Mouse (Mus musculus) liver, postnatal 0 days (tissue): ENCODE results near the gene Ap3b1. TPM values are rescaled to one million over a fixed set of nuclear protein-coding genes. Genes with fewer than 3 reads are reported as not detected.
"Not testable (repeated sequence)": the region's sequence is repeated elsewhere in the genome, so short reads cannot be mapped to it uniquely, and the experiment has no call there.

Experiments
- ATAC-seq: fragments of 200-750 bp; cut with Nextera tagmentation; 2 replicates; pipeline ENCODE4 v1.8.0; 2017; ENCODE audit warnings: mild to moderate bottlenecking, moderate library complexity
- DNase-seq: peaks from one replicate; pipeline ENCODE4 v3.0.0-alpha.2; 2016
- H3K27ac ChIP-seq: fragments of 300-500 bp; sonication (generic); 2 replicates; pipeline ENCODE4 v1.5.1; 2014; ENCODE audit warnings: antibody characterized with exemption, moderate library complexity, mild to moderate bottlenecking, low read depth
- H3K27me3 ChIP-seq: fragments of 300-500 bp; sonication (generic); 2 replicates; pipeline ENCODE4 v1.6.1; 2014; ENCODE audit warnings: low read length, control low read depth, mixed read lengths; ENCODE audit not compliant: insufficient read depth
- H3K36me3 ChIP-seq: fragments of 300-500 bp; sonication (generic); replicated peaks from 2 replicates; pipeline ENCODE4 v1.6.1; 2014; ENCODE audit warnings: mild to moderate bottlenecking, control low read depth, low read length, moderate library complexity, mixed read lengths; ENCODE audit not compliant: insufficient read depth
- H3K4me1 ChIP-seq: fragments of 300-500 bp; sonication (generic); 2 replicates; pipeline ENCODE4 v1.6.1; 2014; ENCODE audit warnings: antibody characterized with exemption, mild to moderate bottlenecking, control low read depth; ENCODE audit not compliant: insufficient read depth
- H3K4me2 ChIP-seq: fragments of 300-500 bp; sonication (generic); 2 replicates; pipeline ENCODE4 v1.6.1; 2014; ENCODE audit warnings: low read depth, mild to moderate bottlenecking, low read length, moderate library complexity, mixed read lengths
- H3K4me3 ChIP-seq: fragments of 300-500 bp; sonication (generic); 2 replicates; pipeline ENCODE4 v1.5.1; 2014; ENCODE audit warnings: low read depth, low read length
- H3K9ac ChIP-seq: fragments of 300-500 bp; sonication (generic); replicated peaks from 2 replicates; pipeline ENCODE4 v1.6.1; 2014; ENCODE audit warnings: mild to moderate bottlenecking, moderate library complexity
- H3K9me3 ChIP-seq: fragments of 300-500 bp; sonication (generic); 2 replicates; pipeline ENCODE4 v1.6.1; 2016; ENCODE audit warnings: mild to moderate bottlenecking, control low read depth, low read length, mixed read lengths
- CTCF ChIP-seq: sonication (generic); IDR thresholded peaks from 2 replicates; pipeline ENCODE4 v1.5.1; 2016; ENCODE audit warnings: antibody characterized with exemption, low read depth
- EP300 ChIP-seq: IDR thresholded peaks from 2 replicates; pipeline ENCODE4 v1.6.1; 2016; ENCODE audit warnings: antibody characterized with exemption, low read depth, mild to moderate bottlenecking
- WGBS: fragments of 180-500 bp; shearing (Covaris S2); extraction: QIAGEN DNeasy Blood & Tissue Kit; methylation state at CpG from one replicate; pipeline ENCODE4 v1.1.7; 2014; ENCODE audit not compliant: insufficient replicate concordance; 5-methylcytosine and 5-hydroxymethylcytosine counted together
- polyA plus RNA-seq: library from polyadenylated mRNA; unstranded; fragments of >200 nt; fragmentation: Nextera tagmentation; extraction: Ambion mirVana; gene quantifications from 2 replicates; pipeline ENCODE4 v1.2.1, GENCODE M21; 2015

Ap3b1 gene
- 15.1 and 15.3 TPM in 2 replicates for polyA plus RNA-seq

DNA sequence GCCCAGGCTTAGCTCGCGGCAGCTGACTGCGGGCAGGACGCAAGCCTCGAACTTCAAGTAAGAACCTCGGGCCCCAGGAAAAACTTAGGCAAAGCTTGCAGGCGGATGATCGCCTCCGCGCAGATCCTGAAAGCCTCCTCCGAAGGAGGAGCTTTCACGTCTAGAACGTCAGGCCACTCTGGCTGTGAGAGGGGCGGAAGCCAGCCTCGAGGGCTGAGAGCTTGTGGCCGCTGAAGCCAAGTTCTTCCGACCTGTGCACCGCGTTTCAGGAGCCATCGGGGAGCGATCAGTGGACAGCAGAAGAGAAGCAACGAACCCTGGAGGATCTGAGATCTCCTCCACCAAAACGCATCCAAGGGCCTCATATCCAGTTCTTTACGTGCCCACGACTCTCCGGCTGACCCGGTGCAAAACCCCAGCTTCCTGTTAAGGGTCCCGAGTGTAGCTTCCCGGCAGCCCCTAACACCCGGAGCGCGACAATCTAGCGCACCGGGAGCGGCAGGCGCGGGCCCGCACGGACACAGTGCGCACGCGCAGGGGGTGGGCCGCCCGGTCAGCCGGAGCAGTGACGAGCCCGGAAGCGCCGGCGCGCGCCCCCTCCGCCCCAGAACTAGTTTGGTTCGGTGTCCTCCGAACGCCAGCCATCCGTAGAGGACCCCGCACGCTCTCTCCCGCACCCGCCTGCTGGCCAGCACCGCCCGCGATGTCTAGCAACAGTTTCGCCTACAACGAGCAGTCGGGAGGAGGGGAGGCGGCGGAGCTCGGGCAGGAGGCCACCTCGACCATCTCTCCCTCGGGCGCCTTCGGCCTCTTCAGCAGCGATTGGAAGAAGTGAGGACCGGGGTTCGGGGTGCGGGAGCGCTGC lies at the start of gene Ap3b1:
TSS of gene Ap3b1 (plus strand) at position 560 of the 865 bp plus-strand sequence.
- H3K4me2 ChIP-seq, result peak within 1 kb of the TSS; percentile 87
- H3K4me3 ChIP-seq, result peak within 1 kb of the TSS; percentile 90
- peak within 1 kb of the TSS; percentile 87 for H3K27ac ChIP-seq
- peaks cover 10% of the 10 kb centered on the region for H3K4me1 ChIP-seq
- WGBS, result under 1% methylated on average over 78 of the region's 79 CpGs
- TF ChIP-seq EP300, result no peak
- TF ChIP-seq CTCF, result no peak
- H3K9me3 ChIP-seq, result no peaks in the 10 kb centered on the region
- ATAC-seq, result peak; percentile 96
- DNase-seq, result peak; percentile 91
- peaks cover 6% of the 10 kb centered on the region; the same call in 1 of the 2 replicates for H3K36me3 ChIP-seq
- peak within 1 kb of the TSS; percentile 90 for H3K9ac ChIP-seq
- H3K27me3 ChIP-seq, result no peaks in the 10 kb centered on the region

DNA sequence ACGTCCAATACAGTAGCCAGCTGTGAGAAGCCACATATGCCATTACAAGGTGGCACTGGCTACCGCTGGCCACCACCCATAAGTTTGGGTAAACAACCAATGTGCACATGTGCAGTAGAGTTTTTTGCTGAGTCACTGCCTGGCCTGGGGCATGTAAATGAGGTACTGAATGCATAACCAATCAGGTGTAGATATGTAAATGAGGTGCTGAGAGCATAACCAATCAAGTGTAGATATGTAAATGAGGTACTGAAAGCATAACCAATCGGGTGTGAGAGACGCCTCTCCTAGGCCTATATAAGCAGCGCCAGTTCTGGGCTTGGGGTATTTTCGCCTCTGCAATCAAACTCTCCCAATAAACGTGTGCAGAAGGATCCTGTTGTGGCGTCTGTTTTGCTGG lies 45.9 kb upstream of the Ap3b1 start:
- not testable (repeated sequence) for H3K27me3 ChIP-seq, H3K9ac ChIP-seq, H3K4me3 ChIP-seq, DNase-seq, H3K4me1 ChIP-seq, H3K27ac ChIP-seq, H3K9me3 ChIP-seq, H3K4me2 ChIP-seq, H3K36me3 ChIP-seq
- WGBS, result 87% methylated on average over 8 of the region's 8 CpGs
- ATAC-seq, result peak; percentile 75

DNA sequence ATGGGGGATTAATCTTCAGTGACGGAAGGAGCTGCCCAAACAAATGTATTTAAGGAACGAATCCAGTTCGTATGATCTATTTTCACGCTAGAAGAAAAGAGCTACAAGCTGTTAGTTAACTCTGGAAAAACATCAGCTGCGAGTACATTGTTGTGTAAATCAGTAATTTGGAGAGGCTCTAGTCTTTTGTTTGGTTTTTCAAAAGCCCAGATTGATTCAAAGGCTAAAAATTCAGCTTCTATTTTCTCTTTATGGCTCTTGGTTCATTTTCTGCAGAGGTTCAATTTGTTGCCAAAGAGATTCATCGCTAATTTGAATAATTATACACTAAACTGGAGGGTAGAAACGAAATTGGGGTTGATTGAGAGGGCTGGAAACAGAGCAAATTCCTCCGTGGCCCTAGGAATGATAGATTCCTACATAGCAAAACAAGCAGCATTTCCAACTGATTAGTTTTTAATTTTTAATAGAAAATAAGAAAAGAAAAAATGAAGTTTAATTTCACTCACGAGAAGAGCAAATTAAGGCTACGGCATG lies 41.7 kb upstream of the Ap3b1 start:
- no peak for DNase-seq
- H3K36me3 ChIP-seq, result no peaks in the 10 kb centered on the region
- WGBS, result 81% methylated on average over 10 of the region's 10 CpGs
- TF ChIP-seq EP300, result no peak
- no peak for TF ChIP-seq CTCF
- H3K4me2 ChIP-seq, result no peak overlapping the region
- no peaks in the 10 kb centered on the region for H3K4me1 ChIP-seq
- no peaks in the 10 kb centered on the region for H3K9me3 ChIP-seq
- ATAC-seq, result no peak
- H3K4me3 ChIP-seq, result no peak overlapping the region
- H3K27me3 ChIP-seq, result no peaks in the 10 kb centered on the region
- no peak overlapping the region for H3K9ac ChIP-seq
- H3K27ac ChIP-seq, result no peak overlapping the region

DNA sequence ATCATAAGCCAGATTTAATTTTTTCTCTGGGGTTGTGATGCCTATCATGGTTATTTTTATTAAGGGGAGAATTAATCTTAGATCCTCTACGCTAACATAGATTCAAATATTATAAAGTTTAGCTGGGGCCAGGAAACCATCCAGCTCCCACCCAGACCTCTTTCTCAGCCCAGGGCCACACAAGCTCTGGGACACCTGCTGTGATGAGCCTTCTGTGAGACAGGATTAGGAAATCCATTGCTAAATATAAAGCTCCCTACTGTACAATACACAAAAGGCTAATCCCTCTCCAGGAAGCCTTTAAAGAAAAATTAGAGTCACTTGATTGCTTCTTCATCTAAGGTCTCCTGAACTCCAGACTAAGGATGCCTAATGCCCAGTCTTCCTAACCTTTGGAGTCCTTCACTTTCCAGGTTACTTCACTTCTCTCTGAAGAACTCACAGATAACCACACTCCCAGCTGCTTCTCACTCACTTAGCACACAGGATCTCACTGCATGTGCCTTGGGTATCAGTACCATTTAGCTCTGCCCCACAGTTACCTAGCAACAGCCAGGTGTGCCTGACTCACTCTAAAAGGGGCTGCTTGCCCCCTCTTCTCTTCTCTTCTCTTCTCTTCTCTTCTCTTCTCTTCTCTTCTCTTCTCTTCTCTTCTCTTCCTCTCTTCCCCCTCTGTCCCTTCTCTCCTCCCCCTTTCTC lies 37.5 kb upstream of the Ap3b1 start:
- Histone ChIP-seq H3K4me2 (no peak overlapping the region), H3K4me1 (no peaks in the 10 kb centered on the region), H3K27ac (no peak overlapping the region), H3K36me3 (no peaks in the 10 kb centered on the region), H3K27me3 (no peaks in the 10 kb centered on the region), H3K4me3 (no peak overlapping the region), H3K9ac (no peak overlapping the region), H3K9me3 (no peaks in the 10 kb centered on the region)
- TF ChIP-seq CTCF (no peak), EP300 (no peak)
- DNase-seq, result no peak
- no peak for ATAC-seq
- WGBS, result 82% methylated on average over 1 of the region's 1 CpGs

DNA sequence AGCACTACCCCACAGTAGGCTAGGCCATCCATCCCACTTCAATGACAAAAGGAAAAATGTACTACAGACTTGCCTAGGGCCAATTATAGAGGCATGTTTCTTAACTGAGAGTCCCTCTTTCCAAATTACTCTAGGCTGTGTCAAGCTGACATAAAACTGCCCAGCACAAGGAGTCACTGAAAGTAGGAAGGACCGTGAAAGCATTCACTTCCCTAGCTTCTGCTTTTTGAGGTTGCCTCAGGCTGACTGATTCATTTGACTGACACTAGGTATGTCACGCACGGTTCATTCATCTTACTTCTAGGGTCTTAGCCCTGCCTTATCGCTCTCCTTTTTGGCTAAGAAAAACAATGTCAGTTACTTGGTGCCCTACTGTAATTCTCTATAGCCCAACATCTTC lies 36.3 kb upstream of the Ap3b1 start:
- no peaks in the 10 kb centered on the region for H3K36me3 ChIP-seq
- WGBS, result 58% methylated on average over 4 of the region's 4 CpGs

DNA sequence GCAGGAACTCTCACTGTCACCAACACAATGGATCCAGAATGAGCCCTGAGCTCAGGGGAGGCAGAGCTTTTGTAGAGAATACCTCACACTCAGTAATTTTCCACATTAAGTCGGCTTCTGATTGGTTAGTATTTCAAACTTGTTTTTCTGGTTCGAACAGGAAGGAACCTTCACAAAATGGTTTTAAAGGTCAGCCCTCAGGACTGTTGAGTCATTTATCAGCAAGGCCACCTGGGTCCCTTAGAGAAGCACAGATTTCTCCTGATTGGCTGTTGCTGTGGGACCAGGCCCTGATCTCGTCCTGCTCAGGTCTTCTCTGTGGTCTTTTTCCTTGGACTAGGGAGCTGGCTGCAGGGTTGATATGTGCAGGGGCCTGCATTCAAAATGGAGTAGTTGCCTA lies 30.7 kb upstream of the Ap3b1 start:
- no peaks in the 10 kb centered on the region for H3K4me1 ChIP-seq
- 29% methylated on average over 3 of the region's 3 CpGs for whole genome bisulfite sequencing
- H3K27ac ChIP-seq, result no peak overlapping the region
- H3K9ac ChIP-seq, result no peak overlapping the region
- peak; percentile 61 for ATAC-seq
- no peak overlapping the region for H3K4me2 ChIP-seq
- no peak for DNase-seq
- no peak overlapping the region for H3K4me3 ChIP-seq
- H3K9me3 ChIP-seq, result no peaks in the 10 kb centered on the region
- TF ChIP-seq EP300 (peak; percentile 54; the same call in 1 of the 2 replicates), CTCF (no peak)
- no peaks in the 10 kb centered on the region for H3K36me3 ChIP-seq
- no peaks in the 10 kb centered on the region for H3K27me3 ChIP-seq

More for the DNA sequence above, 36.3 kb upstream of the Ap3b1 start:
- Histone ChIP-seq H3K9me3 (no peaks in the 10 kb centered on the region), H3K4me1 (no peaks in the 10 kb centered on the region), H3K4me3 (no peak overlapping the region), H3K4me2 (no peak overlapping the region), H3K27me3 (no peaks in the 10 kb centered on the region), H3K9ac (no peak overlapping the region), H3K27ac (no peak overlapping the region)
- DNase-seq (no peak), ATAC-seq (no peak)
- TF ChIP-seq EP300 (no peak), CTCF (no peak)

GRCm38 (mm10) chr13:94329005-94329404 lies 29.8 kb upstream of the Ap3b1 start:
- H3K27ac ChIP-seq, H3K27me3 ChIP-seq, H3K9me3 ChIP-seq, H3K4me3 ChIP-seq, ATAC-seq, H3K4me2 ChIP-seq, H3K4me1 ChIP-seq, H3K36me3 ChIP-seq, H3K9ac ChIP-seq, DNase-seq: not testable (repeated sequence)
- 80% methylated on average over 6 of the region's 6 CpGs for WGBS
